In genomic region chr10:25318405-25318804, GRCm38 (mm10) we compare ENCODE assay signal across 16 mouse cellular contexts. TPM values are rescaled to one million over a fixed set of nuclear protein-coding genes. Genes with fewer than 3 reads are reported as not detected.
A peak's percentile ranks its signal among the peaks of the same experiment; 100 is the strongest.
DNase-seq lines count a peak whose midpoint lies in the region; ATAC-seq and TF ChIP-seq lines count a peak whose summit lies in the region.
"Had no signal": no experiment of that assay in that cellular context is flagged by ENCODE, and none has a peak within 500 bp of the region (broad histone marks: within the 10 kb centered on the region; RNA-seq: fewer than 3 reads in every experiment).

No protein-coding gene starts in this region.

- no peaks in the 10 kb centered on the region for H3K9me3 ChIP-seq in kidney, embryonic 14.5 days (ENCODE audit: control insufficient read depth, low read length)
- H3K9me3 ChIP-seq in heart, postnatal 0 days (replicated peaks; ENCODE audit: control insufficient read depth, low read length) = no peaks in the 10 kb centered on the region
- H3K9me3 ChIP-seq: embryonic facial prominence, embryonic 12.5 days; forebrain, embryonic 10.5 days; intestine, embryonic 15.5 days; limb, embryonic 10.5 days; midbrain, embryonic 15.5 days had no signal

- DNase-seq in kidney, adult 2 months = peak; percentile 4
- DNase-seq in 416B (ENCODE audit: low read depth) = peak; percentile 69
- peak; percentile 15 to 20 for DNase-seq in B cell, adult 2 months
- peak; percentile 67 for DNase-seq in heart, postnatal 0 days (ENCODE audit: low spot score)
- no peak for DNase-seq in adrenal gland, postnatal 36 days
- no peak for DNase-seq in left cerebral cortex, postnatal 4 days
- DNase-seq in adrenal gland, postnatal 14 days = no peak
- DNase-seq: adrenal gland, postnatal 25 days; cerebellum, postnatal 36 days; kidney, postnatal 10 days had no signal

- intact Hi-C loops in left cerebral cortex, postnatal 4 days (cut with DNase I) = no loop called here

- WGBS in kidney, adult 2 months = 74% methylated on average over 5 of the region's 5 CpGs
- WGBS in kidney, embryonic 14.5 days = 74% methylated on average over 5 of the region's 5 CpGs
- WGBS in heart, postnatal 0 days = 19% methylated on average over 5 of the region's 5 CpGs

- TF ChIP-seq POLR2A in kidney, adult 2 months (IDR thresholded peaks at IDR 0.05; ENCODE audit: low read depth, low read length) = no peak

- H3K9ac ChIP-seq in kidney, embryonic 14.5 days (ENCODE audit: low read depth, low read length) = no peak overlapping the region
- no peak overlapping the region for H3K9ac ChIP-seq in heart, postnatal 0 days (replicated peaks; ENCODE audit: low read depth, low read length)
- H3K9ac ChIP-seq: embryonic facial prominence, embryonic 12.5 days; intestine, embryonic 15.5 days; midbrain, embryonic 15.5 days had no signal

- no peak for ATAC-seq in kidney, embryonic 14.5 days (ENCODE audit: low FRiP score, low TSS enrichment)
- ATAC-seq in heart, postnatal 0 days (ENCODE audit: insufficient read depth, low read depth) = peak; percentile 55; the same call in 1 of the 2 replicates

- no peak overlapping the region for H3K4me3 ChIP-seq in kidney, adult 2 months (ENCODE audit: insufficient read depth, low read depth, low read length)
- H3K4me3 ChIP-seq in kidney, embryonic 14.5 days (ENCODE audit: low read length) = no peak overlapping the region
- no peak overlapping the region for H3K4me3 ChIP-seq in heart, postnatal 0 days (ENCODE audit: low read depth, low read length)
- H3K4me3 ChIP-seq: embryonic facial prominence, embryonic 12.5 days; forebrain, embryonic 10.5 days; intestine, embryonic 15.5 days; limb, embryonic 10.5 days; midbrain, embryonic 15.5 days had no signal

- H3K4me1 ChIP-seq in kidney, adult 2 months (ENCODE audit: control insufficient read depth, insufficient read depth, low read length) = no peaks in the 10 kb centered on the region
- H3K4me1 ChIP-seq in kidney, embryonic 14.5 days (ENCODE audit: control insufficient read depth, insufficient read depth, low read length) = no peaks in the 10 kb centered on the region
- H3K4me1 ChIP-seq in heart, postnatal 0 days (ENCODE audit: control insufficient read depth, insufficient read depth) = 0 out of 2 replicates have a peak, but pooled peaks cover 8% of the 10 kb centered on the region
- H3K4me1 ChIP-seq: intestine, embryonic 15.5 days; midbrain, embryonic 15.5 days had no signal

- TF ChIP-seq EP300 in heart, postnatal 0 days (IDR thresholded peaks at IDR 0.05; ENCODE audit: low read depth) = no peak

- H3K27ac ChIP-seq in kidney, adult 2 months (ENCODE audit: insufficient read depth, low read depth, low read length) = no peak overlapping the region
- no peak overlapping the region for H3K27ac ChIP-seq in kidney, embryonic 14.5 days (ENCODE audit: low read depth, low read length)
- H3K27ac ChIP-seq in heart, postnatal 0 days (ENCODE audit: low read depth) = peak overlapping the region; percentile 23; the same call in 1 of the 2 replicates
- H3K27ac ChIP-seq: embryonic facial prominence, embryonic 12.5 days; forebrain, embryonic 10.5 days; intestine, embryonic 15.5 days; limb, embryonic 10.5 days; midbrain, embryonic 15.5 days had no signal

- no peak overlapping the region for H3K4me2 ChIP-seq in kidney, embryonic 14.5 days (replicated peaks; ENCODE audit: low read depth, low read length)
- peak overlapping the region; percentile 30; the same call in 1 of the 2 replicates for H3K4me2 ChIP-seq in heart, postnatal 0 days (ENCODE audit: low read depth, low read length)
- H3K4me2 ChIP-seq: embryonic facial prominence, embryonic 12.5 days; intestine, embryonic 15.5 days; midbrain, embryonic 15.5 days had no signal

- no peaks in the 10 kb centered on the region for H3K36me3 ChIP-seq in kidney, adult 2 months (ENCODE audit: control insufficient read depth, insufficient read depth, low read length)
- H3K36me3 ChIP-seq in kidney, embryonic 14.5 days (ENCODE audit: control insufficient read depth, insufficient read depth, low read length) = no peaks in the 10 kb centered on the region
- no peaks in the 10 kb centered on the region for H3K36me3 ChIP-seq in heart, postnatal 0 days (replicated peaks; ENCODE audit: control insufficient read depth, insufficient read depth, low read length)
- H3K36me3 ChIP-seq: embryonic facial prominence, embryonic 12.5 days; forebrain, embryonic 10.5 days; intestine, embryonic 15.5 days; limb, embryonic 10.5 days; midbrain, embryonic 15.5 days had no signal

- TF ChIP-seq CTCF in kidney, adult 2 months (conservative IDR thresholded peaks at IDR 0.05; ENCODE audit: insufficient read depth, insufficient read length, low read depth, low read length) = no peak
- TF ChIP-seq CTCF in heart, postnatal 0 days (IDR thresholded peaks at IDR 0.05; ENCODE audit: low read depth) = no peak

- H3K27me3 ChIP-seq in kidney, adult 2 months (replicated peaks; ENCODE audit: control insufficient read depth, insufficient read depth, low read length) = no peaks in the 10 kb centered on the region
- no peaks in the 10 kb centered on the region for H3K27me3 ChIP-seq in kidney, embryonic 14.5 days (ENCODE audit: control insufficient read depth, insufficient read depth, low read length)
- H3K27me3 ChIP-seq in heart, postnatal 0 days (ENCODE audit: control insufficient read depth, insufficient read depth, low read length) = no peaks in the 10 kb centered on the region
- H3K27me3 ChIP-seq: embryonic facial prominence, embryonic 12.5 days; intestine, embryonic 15.5 days; midbrain, embryonic 15.5 days had no signal

RNA-seq across cellular contexts. Expression of gene Akap7, which starts 10.7 kb away (rescaled TPM):
- polyA plus RNA-seq in kidney, adult 2 months (2012; rRNA removed) = 9.8 and 11.9 TPM in 2 replicates
- 27.0 and 30.3 TPM in 2 replicates for polyA plus RNA-seq in kidney, embryonic 14.5 days (2014; fragmentation: Nextera tagmentation; extraction: Ambion mirVana)
- 32.4 and 77.9 TPM in 2 replicates for total RNA-seq in heart, postnatal 0 days (2014; rRNA removed; ENCODE audit: low replicate concordance)
- 46.3 and 47.6 TPM in 2 replicates for polyA plus RNA-seq in heart, postnatal 0 days (2015; fragmentation: Nextera tagmentation; extraction: Ambion mirVana)
- total RNA-seq in adrenal gland, postnatal 36 days (2021) = 10 to 100 TPM; 54.9 to 72.6 TPM
- total RNA-seq in left cerebral cortex, postnatal 4 days (2021) = 100 to 1,000 TPM; 146 to 153 TPM
- total RNA-seq in adrenal gland, postnatal 14 days (2021) = 65.2 and 68.4 TPM in 2 replicates

RNA-seq across cellular contexts. Expression of gene Epb41l2, which starts 41.2 kb away (rescaled TPM):
- polyA plus RNA-seq in kidney, adult 2 months (2012; rRNA removed) = 22.9 and 28.8 TPM in 2 replicates
- 41.4 and 66.4 TPM in 2 replicates for polyA plus RNA-seq in kidney, embryonic 14.5 days (2014; fragmentation: Nextera tagmentation; extraction: Ambion mirVana)
- 34.6 and 50.1 TPM in 2 replicates for total RNA-seq in heart, postnatal 0 days (2014; rRNA removed; ENCODE audit: low replicate concordance)
- 21.6 and 25.5 TPM in 2 replicates for polyA plus RNA-seq in heart, postnatal 0 days (2015; fragmentation: Nextera tagmentation; extraction: Ambion mirVana)
- total RNA-seq in adrenal gland, postnatal 36 days (2021) = 10 to 100 TPM; 61.3 to 71.6 TPM
- 100 to 1,000 TPM; 115 to 121 TPM for total RNA-seq in left cerebral cortex, postnatal 4 days (2021)
- 94.9 and 106 TPM in 2 replicates for total RNA-seq in adrenal gland, postnatal 14 days (2021)

Comparison
In these comparisons a context has a peak if more than half of its experiments do, and no peak if none do; other contexts are left out.
1. DNase-seq: peak in kidney, adult 2 months (single experiment), 416B (single experiment), B cell, adult 2 months (2 of 2) and heart, postnatal 0 days (single experiment); none in adrenal gland, postnatal 36 days (0 of 2), left cerebral cortex, postnatal 4 days (single experiment) and adrenal gland, postnatal 14 days (single experiment).